Mouse (Mus musculus) cortical plate, adult 2 months (tissue): Measurements from ENCODE around the gene Scarf1.

Experiments used
- CTCF ChIP-seq: fragments of 200-500 bp; IDR thresholded peaks from 2 replicates; pipeline ENCODE4 v1.5.1; 2011; ENCODE audit warnings: mild to moderate bottlenecking, control low read depth, low read length; ENCODE audit not compliant: insufficient read depth; ENCODE audit errors: extremely low read depth
- POLR2A ChIP-seq: fragments of 200-500 bp; IDR thresholded peaks from 2 replicates; pipeline ENCODE4 v1.6.1; 2011; ENCODE audit warnings: mild to moderate bottlenecking, low read length, control low read depth; ENCODE audit not compliant: insufficient read depth; ENCODE audit errors: extremely low read depth

DNA sequence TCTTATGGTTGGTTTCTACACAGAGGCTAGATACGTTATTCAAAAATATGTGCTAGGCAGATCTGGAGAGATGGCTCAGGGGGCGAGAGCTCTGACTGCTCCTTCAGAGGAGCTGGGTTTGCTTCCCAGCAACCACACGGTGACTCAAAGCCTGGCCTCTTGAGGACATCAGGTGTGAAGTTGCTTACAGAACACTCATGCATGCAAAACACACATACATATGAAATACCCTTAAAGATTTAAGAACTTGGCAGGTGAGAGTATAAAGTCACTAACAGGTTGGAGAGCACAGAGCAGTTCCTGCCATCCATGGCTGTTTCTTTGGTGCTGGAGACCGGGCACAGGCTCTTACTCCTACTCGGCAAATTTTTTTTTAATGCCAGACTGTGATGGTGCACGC is 13.6 kb downstream of the Scarf1 start:
- no peak for TF ChIP-seq CTCF
- no peak for TF ChIP-seq POLR2A
